ENCODE assay signal across 8 mouse cellular contexts in the genomic region with DNA sequence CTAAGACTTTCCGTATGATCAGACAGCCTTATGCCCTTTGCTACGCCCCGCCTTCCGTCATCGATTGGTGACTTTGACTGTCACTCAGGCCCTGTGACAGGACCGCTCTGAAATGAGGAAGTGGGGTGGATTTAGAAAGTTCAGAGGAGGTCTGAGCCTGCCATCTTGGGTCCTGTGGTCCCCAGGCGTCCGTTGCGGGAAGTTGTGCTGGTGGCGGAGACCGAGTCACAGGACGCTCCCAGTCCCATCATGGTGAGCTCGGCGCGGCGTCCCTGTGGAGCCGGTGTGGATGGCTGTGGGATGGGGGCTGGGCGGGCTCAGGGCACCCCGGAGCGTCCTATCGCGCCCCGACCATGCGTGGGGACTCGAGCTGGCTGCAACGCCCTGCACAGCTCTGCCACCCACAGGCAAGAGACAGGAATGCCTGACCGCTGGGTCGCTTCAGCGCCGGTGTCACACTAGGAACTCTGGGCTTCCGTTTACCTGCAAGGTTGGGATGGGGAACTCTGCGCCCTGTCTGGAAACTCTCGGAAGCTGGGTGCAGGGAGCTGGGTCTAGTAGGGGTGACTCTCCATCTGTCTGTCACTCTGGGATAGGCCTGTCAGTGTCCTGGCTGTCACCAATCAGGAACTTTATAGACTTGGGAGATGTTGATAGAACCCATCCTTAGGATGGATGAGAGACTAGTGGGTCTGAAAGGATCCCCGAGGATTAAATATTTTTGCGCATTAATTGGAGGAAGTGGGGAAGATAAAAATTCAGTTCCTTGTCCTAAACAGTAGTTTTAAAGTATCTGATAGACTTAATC. TPM values are rescaled to one million over a fixed set of nuclear protein-coding genes. Genes with fewer than 3 reads are reported as not detected.
DNase-seq lines count a peak whose midpoint lies in the region; ATAC-seq and TF ChIP-seq lines count a peak whose summit lies in the region.

A gene (plus strand): TSS at position 134 of the 808 bp plus-strand sequence.

- H3K9me3 ChIP-seq in heart, embryonic 12.5 days (replicated peaks): no peaks in the 10 kb centered on the region
- H3K9me3 ChIP-seq in kidney, postnatal 0 days (replicated peaks; ENCODE audit: low read length): no peaks in the 10 kb centered on the region
- no peaks in the 10 kb centered on the region for H3K9me3 ChIP-seq in liver, embryonic 11.5 days (ENCODE audit: control insufficient read depth, low read length)
- no peaks in the 10 kb centered on the region; the same call in 1 of the 2 replicates for H3K9me3 ChIP-seq in stomach, embryonic 14.5 days (ENCODE audit: control insufficient read depth, low read depth, low read length)

- H3K27me3 ChIP-seq in heart, embryonic 12.5 days (replicated peaks): no peaks in the 10 kb centered on the region
- no peaks in the 10 kb centered on the region for H3K27me3 ChIP-seq in kidney, postnatal 0 days (ENCODE audit: insufficient read depth, low read length)
- H3K27me3 ChIP-seq in liver, embryonic 11.5 days (replicated peaks; ENCODE audit: control insufficient read depth, insufficient read depth, low read length): no peaks in the 10 kb centered on the region
- no peaks in the 10 kb centered on the region for H3K27me3 ChIP-seq in stomach, embryonic 14.5 days (ENCODE audit: control insufficient read depth, insufficient read depth, low read length)

- TF ChIP-seq CTCF in kidney, postnatal 0 days (IDR thresholded peaks at IDR 0.05; ENCODE audit: low read depth): peak; percentile 77

- peak within 1 kb of the TSS; percentile 87 for H3K4me2 ChIP-seq in heart, embryonic 12.5 days
- peak within 1 kb of the TSS; percentile 67 for H3K4me2 ChIP-seq in kidney, postnatal 0 days (ENCODE audit: low read length)
- peak within 1 kb of the TSS; percentile 81 for H3K4me2 ChIP-seq in liver, embryonic 11.5 days
- peak within 1 kb of the TSS; percentile 47 for H3K4me2 ChIP-seq in stomach, embryonic 14.5 days (replicated peaks; ENCODE audit: low read depth, low read length)

- ATAC-seq in erythroid progenitor cell, adult 5-6 weeks (replicated peaks; ENCODE audit: low FRiP score, poor library complexity, severe bottlenecking): peak; percentile 98
- peak; percentile 98 for ATAC-seq in heart, embryonic 12.5 days (ENCODE audit: insufficient number of reproducible peaks, low FRiP score)
- ATAC-seq in kidney, postnatal 0 days (replicated peaks; ENCODE audit: low FRiP score, low read depth): peak; percentile 98
- ATAC-seq in liver, embryonic 11.5 days (replicated peaks; ENCODE audit: low FRiP score): peak; percentile 98
- ATAC-seq in stomach, embryonic 14.5 days (ENCODE audit: insufficient number of reproducible peaks, insufficient read depth, low FRiP score, low read depth): peak; percentile 97

- H3K9ac ChIP-seq in heart, embryonic 12.5 days: peak within 1 kb of the TSS; percentile 89
- peak within 1 kb of the TSS; percentile 89 for H3K9ac ChIP-seq in kidney, postnatal 0 days (ENCODE audit: low read depth, low read length)
- H3K9ac ChIP-seq in liver, embryonic 11.5 days (ENCODE audit: low read depth, low read length): peak within 1 kb of the TSS; percentile 69
- peak within 1 kb of the TSS; percentile 54 for H3K9ac ChIP-seq in stomach, embryonic 14.5 days (replicated peaks; ENCODE audit: low read depth, low read length)

- peaks cover 4% of the 10 kb centered on the region; the same call in 1 of the 2 replicates for H3K36me3 ChIP-seq in heart, embryonic 12.5 days
- H3K36me3 ChIP-seq in kidney, postnatal 0 days (ENCODE audit: insufficient read depth, low read length): no peaks in the 10 kb centered on the region
- no peaks in the 10 kb centered on the region for H3K36me3 ChIP-seq in liver, embryonic 11.5 days (ENCODE audit: control insufficient read depth, insufficient read depth, low read length)
- H3K36me3 ChIP-seq in stomach, embryonic 14.5 days (ENCODE audit: control insufficient read depth, insufficient read depth, low read length): no peaks in the 10 kb centered on the region

- H3K4me3 ChIP-seq in heart, embryonic 12.5 days: peak within 1 kb of the TSS; percentile 89
- H3K4me3 ChIP-seq in kidney, postnatal 0 days (replicated peaks; ENCODE audit: low read depth, low read length): peak within 1 kb of the TSS; percentile 79
- peak within 1 kb of the TSS; percentile 59 for H3K4me3 ChIP-seq in liver, embryonic 11.5 days (ENCODE audit: low read depth, low read length)
- peak within 1 kb of the TSS; percentile 67 for H3K4me3 ChIP-seq in stomach, embryonic 14.5 days (ENCODE audit: low read depth, low read length)

- DNase-seq in CD4-positive helper T cell, adult 2 months (ENCODE audit: low read depth, low spot score): peak; percentile 99
- peak; percentile 94 for DNase-seq in brain, embryonic 18.5 days (ENCODE audit: low read depth, low spot score)
- DNase-seq in kidney, postnatal 0 days (ENCODE audit: low spot score): peak; percentile 98
- peak; percentile 96 for DNase-seq in liver, embryonic 11.5 days (ENCODE audit: low spot score)
- peak; percentile 99 for DNase-seq in naive thymus-derived CD4-positive, alpha-beta T cell, adult 2 months (ENCODE audit: low read depth)

- peak within 1 kb of the TSS; percentile 96 for H3K27ac ChIP-seq in heart, embryonic 12.5 days (ENCODE audit: poor library complexity, severe bottlenecking)
- peak within 1 kb of the TSS; percentile 97 for H3K27ac ChIP-seq in kidney, postnatal 0 days
- H3K27ac ChIP-seq in liver, embryonic 11.5 days (ENCODE audit: low read depth, low read length): peak within 1 kb of the TSS; percentile 60
- peak within 1 kb of the TSS; percentile 91 for H3K27ac ChIP-seq in stomach, embryonic 14.5 days (ENCODE audit: low read length)

- WGBS in heart, embryonic 12.5 days: under 1% methylated on average over 35 of the region's 35 CpGs
- WGBS in kidney, postnatal 0 days: 1% methylated on average over 35 of the region's 35 CpGs
- 1% methylated on average over 35 of the region's 35 CpGs for WGBS in liver, embryonic 11.5 days
- 2% methylated on average over 35 of the region's 35 CpGs for WGBS in stomach, embryonic 14.5 days

- H3K4me1 ChIP-seq in heart, embryonic 12.5 days (replicated peaks): peaks cover 8% of the 10 kb centered on the region; the same call in 1 of the 2 replicates
- H3K4me1 ChIP-seq in kidney, postnatal 0 days (replicated peaks; ENCODE audit: insufficient read depth, low read length): no peaks in the 10 kb centered on the region
- H3K4me1 ChIP-seq in liver, embryonic 11.5 days (replicated peaks; ENCODE audit: control insufficient read depth, insufficient read depth, low read length): no peaks in the 10 kb centered on the region; the same call in 1 of the 2 replicates
- no peaks in the 10 kb centered on the region; the same call in 1 of the 2 replicates for H3K4me1 ChIP-seq in stomach, embryonic 14.5 days (ENCODE audit: control insufficient read depth, insufficient read depth, low read length)

RNA-seq across cellular contexts. Expression of the gene that starts here (rescaled TPM):
- total RNA-seq in erythroid progenitor cell, adult 5-6 weeks (2015; ENCODE audit: low replicate concordance): 12.3 and 15.5 TPM in 2 replicates
- 14.1 and 20.1 TPM in 2 replicates for total RNA-seq in erythroid progenitor cell, adult 5-6 weeks (2017; ENCODE audit: low replicate concordance)
- 19.1 and 20.0 TPM in 2 replicates for polyA plus RNA-seq in heart, embryonic 12.5 days (2016; fragmentation: Nextera tagmentation; extraction: Ambion mirVana)
- 12.6 and 14.5 TPM in 2 replicates for polyA plus RNA-seq in kidney, postnatal 0 days (2015; fragmentation: Nextera tagmentation; extraction: Ambion mirVana)
- 16.9 and 19.7 TPM in 2 replicates for polyA plus RNA-seq in liver, embryonic 11.5 days (2014; fragmentation: Nextera tagmentation; extraction: Ambion mirVana)
- 37.2 and 40.7 TPM in 2 replicates for polyA plus RNA-seq in stomach, embryonic 14.5 days (2014; fragmentation: Nextera tagmentation; extraction: Ambion mirVana)

Comparison
In these comparisons a context has a peak if more than half of its experiments do, and no peak if none do; other contexts are left out.
1. Peak in every context shown above with its lines: DNase-seq, ATAC-seq, H3K4me3 ChIP-seq and H3K27ac ChIP-seq.